Mouse (Mus musculus): Measurements from ENCODE around the gene Cntn3. TPM values are rescaled to one million over a fixed set of nuclear protein-coding genes. Genes with fewer than 3 reads are reported as not detected.

Cntn3 gene
- polyA plus RNA-seq, 1 experiment from 2014 or later: 0.74 TPM

- 85% methylated on average over 4 of the region's 4 CpGs for WGBS
These were observed 17.0 kb downstream of the Cntn3 start for GRCm38 (mm10) chr6:102555814-102556437.

GRCm38 (mm10) chr6:102555067-102555657 lies 17.7 kb downstream of the Cntn3 start:
- Histone ChIP-seq H3K36me3 (ENCODE audit: control insufficient read depth, insufficient read depth) (no peaks in the 10 kb centered on the region), H3K9ac (ENCODE audit: low read depth, low read length) (no peak overlapping the region), H3K27me3 (replicated peaks; ENCODE audit: control insufficient read depth, insufficient read depth, low read length) (no peaks in the 10 kb centered on the region), H3K9me3 (ENCODE audit: control insufficient read depth) (no peaks in the 10 kb centered on the region), H3K4me2 (replicated peaks; ENCODE audit: low read depth) (no peak overlapping the region), H3K4me1 (replicated peaks; ENCODE audit: control insufficient read depth, insufficient read depth, low read length) (no peaks in the 10 kb centered on the region), H3K27ac (ENCODE audit: low read depth, low read length) (no peak overlapping the region), H3K4me3 (ENCODE audit: low read depth, low read length) (no peak overlapping the region)
- no peak for ATAC-seq
- 73% methylated on average over 3 of the region's 3 CpGs for WGBS
- no peak for TF ChIP-seq CTCF (IDR thresholded peaks at IDR 0.05; ENCODE audit: low read depth)

More at GRCm38 (mm10) chr6:102555814-102556437, 17.0 kb downstream of the Cntn3 start:
- no peak for TF ChIP-seq CTCF (IDR thresholded peaks at IDR 0.05; ENCODE audit: low read depth)
- Histone ChIP-seq H3K4me1 (replicated peaks; ENCODE audit: control insufficient read depth, insufficient read depth, low read length) (no peaks in the 10 kb centered on the region), H3K27me3 (replicated peaks; ENCODE audit: control insufficient read depth, insufficient read depth, low read length) (no peaks in the 10 kb centered on the region), H3K9ac (ENCODE audit: low read depth, low read length) (no peak overlapping the region), H3K4me3 (ENCODE audit: low read depth, low read length) (no peak overlapping the region), H3K9me3 (ENCODE audit: control insufficient read depth) (no peaks in the 10 kb centered on the region), H3K4me2 (replicated peaks; ENCODE audit: low read depth) (no peak overlapping the region), H3K27ac (ENCODE audit: low read depth, low read length) (no peak overlapping the region), H3K36me3 (ENCODE audit: control insufficient read depth, insufficient read depth) (no peaks in the 10 kb centered on the region)
- ATAC-seq: no peak

GRCm38 (mm10) chr6:102541633-102542412 lies 31.1 kb downstream of the Cntn3 start:
- no peak for ATAC-seq
- no peak for TF ChIP-seq CTCF (IDR thresholded peaks at IDR 0.05; ENCODE audit: low read depth)
- 80% methylated on average over 7 of the region's 7 CpGs for whole genome bisulfite sequencing
- H3K9ac ChIP-seq (ENCODE audit: low read depth, low read length): no peak overlapping the region
- no peaks in the 10 kb centered on the region for H3K9me3 ChIP-seq (ENCODE audit: control insufficient read depth)
- no peak overlapping the region for H3K4me3 ChIP-seq (ENCODE audit: low read depth, low read length)
- H3K4me1 ChIP-seq (replicated peaks; ENCODE audit: control insufficient read depth, insufficient read depth, low read length): no peaks in the 10 kb centered on the region
- no peak overlapping the region for H3K4me2 ChIP-seq (replicated peaks; ENCODE audit: low read depth)
- no peaks in the 10 kb centered on the region for H3K27me3 ChIP-seq (replicated peaks; ENCODE audit: control insufficient read depth, insufficient read depth, low read length)
- no peaks in the 10 kb centered on the region for H3K36me3 ChIP-seq (ENCODE audit: control insufficient read depth, insufficient read depth)
- no peak overlapping the region for H3K27ac ChIP-seq (ENCODE audit: low read depth, low read length)

GRCm38 (mm10) chr6:102535599-102535998 lies 37.3 kb downstream of the Cntn3 start:
- Histone ChIP-seq H3K27me3 (replicated peaks; ENCODE audit: control insufficient read depth, insufficient read depth, low read length) (no peaks in the 10 kb centered on the region), H3K4me3 (ENCODE audit: low read depth, low read length) (no peak overlapping the region), H3K4me2 (replicated peaks; ENCODE audit: low read depth) (no peak overlapping the region), H3K36me3 (ENCODE audit: control insufficient read depth, insufficient read depth) (no peaks in the 10 kb centered on the region), H3K4me1 (replicated peaks; ENCODE audit: control insufficient read depth, insufficient read depth, low read length) (no peaks in the 10 kb centered on the region), H3K9me3 (ENCODE audit: control insufficient read depth) (no peaks in the 10 kb centered on the region), H3K9ac (ENCODE audit: low read depth, low read length) (no peak overlapping the region), H3K27ac (ENCODE audit: low read depth, low read length) (no peak overlapping the region)
- no peak for ATAC-seq
- no peak for TF ChIP-seq CTCF (IDR thresholded peaks at IDR 0.05; ENCODE audit: low read depth)
- WGBS: 75% methylated on average over 4 of the region's 4 CpGs

GRCm38 (mm10) chr6:102523037-102523436 lies 49.9 kb downstream of the Cntn3 start:
- no peak for ATAC-seq
- WGBS: 59% methylated on average over 2 of the region's 2 CpGs
- H3K36me3 ChIP-seq (ENCODE audit: control insufficient read depth, insufficient read depth): no peaks in the 10 kb centered on the region

GRCm38 (mm10) chr6:102520977-102521376 lies 51.9 kb downstream of the Cntn3 start:
- WGBS: 58% methylated on average over 2 of the region's 2 CpGs
- Histone ChIP-seq H3K9me3 (ENCODE audit: control insufficient read depth) (no peaks in the 10 kb centered on the region), H3K27ac (ENCODE audit: low read depth, low read length) (no peak overlapping the region), H3K4me1 (replicated peaks; ENCODE audit: control insufficient read depth, insufficient read depth, low read length) (no peaks in the 10 kb centered on the region), H3K27me3 (replicated peaks; ENCODE audit: control insufficient read depth, insufficient read depth, low read length) (no peaks in the 10 kb centered on the region), H3K9ac (ENCODE audit: low read depth, low read length) (no peak overlapping the region), H3K4me2 (replicated peaks; ENCODE audit: low read depth) (no peak overlapping the region), H3K36me3 (ENCODE audit: control insufficient read depth, insufficient read depth) (no peaks in the 10 kb centered on the region), H3K4me3 (ENCODE audit: low read depth, low read length) (no peak overlapping the region)
- ATAC-seq: no peak
- TF ChIP-seq CTCF (IDR thresholded peaks at IDR 0.05; ENCODE audit: low read depth): no peak

More at GRCm38 (mm10) chr6:102523037-102523436, 49.9 kb downstream of the Cntn3 start:
- no peaks in the 10 kb centered on the region for H3K4me1 ChIP-seq (replicated peaks; ENCODE audit: control insufficient read depth, insufficient read depth, low read length)
- H3K27me3 ChIP-seq (replicated peaks; ENCODE audit: control insufficient read depth, insufficient read depth, low read length): no peaks in the 10 kb centered on the region
- H3K4me2 ChIP-seq (replicated peaks; ENCODE audit: low read depth): no peak overlapping the region
- no peaks in the 10 kb centered on the region for H3K9me3 ChIP-seq (ENCODE audit: control insufficient read depth)
- no peak overlapping the region for H3K4me3 ChIP-seq (ENCODE audit: low read depth, low read length)
- H3K27ac ChIP-seq (ENCODE audit: low read depth, low read length): no peak overlapping the region
- no peak for TF ChIP-seq CTCF (IDR thresholded peaks at IDR 0.05; ENCODE audit: low read depth)
- no peak overlapping the region for H3K9ac ChIP-seq (ENCODE audit: low read depth, low read length)
